Mouse (Mus musculus): Measurements from ENCODE around the gene Mcl1. TPM values are rescaled to one million over a fixed set of nuclear protein-coding genes. Genes with fewer than 3 reads are reported as not detected.

The Mcl1 gene
- polyA plus RNA-seq, 1 experiment from 2014 or later: 74.0 TPM

- H3K4me2 ChIP-seq: no peak overlapping the region
- no peak overlapping the region for H3K4me3 ChIP-seq (replicated peaks)
- no peaks in the 10 kb centered on the region for H3K4me1 ChIP-seq
These were observed 51.4 kb downstream of the Mcl1 start for GRCm38 (mm10) chr3:95709967-95710366.

More at GRCm38 (mm10) chr3:95709967-95710366, 51.4 kb downstream of the Mcl1 start:
- no peaks in the 10 kb centered on the region for H3K9me3 ChIP-seq
- ATAC-seq (ENCODE audit: low FRiP score): no peak
- no peak overlapping the region for H3K27ac ChIP-seq
- no peaks in the 10 kb centered on the region for H3K27me3 ChIP-seq
- H3K36me3 ChIP-seq (replicated peaks): no peaks in the 10 kb centered on the region
- H3K9ac ChIP-seq: no peak overlapping the region

Other genes starting within 250 kb of the Mcl1 start
- 31.2 and 32.6 TPM in 2 replicates for gene Arnt, start 224.4 kb upstream of the Mcl1 start, polyA plus RNA-seq (2016; fragmentation: Nextera tagmentation; extraction: Ambion mirVana)
- gene Ctsk, start 159.5 kb upstream of the Mcl1 start, polyA plus RNA-seq (2016; fragmentation: Nextera tagmentation; extraction: Ambion mirVana): 6.0 and 8.1 TPM in 2 replicates
- gene Ctss, start 132.0 kb upstream of the Mcl1 start, polyA plus RNA-seq (2016; fragmentation: Nextera tagmentation; extraction: Ambion mirVana): 6.2 and 6.5 TPM in 2 replicates
- gene Hormad1, start 99.1 kb upstream of the Mcl1 start, polyA plus RNA-seq (2016; fragmentation: Nextera tagmentation; extraction: Ambion mirVana): not detected in 2 replicates
- gene Golph3l, start 69.9 kb upstream of the Mcl1 start, polyA plus RNA-seq (2016; fragmentation: Nextera tagmentation; extraction: Ambion mirVana): 33.8 and 36.4 TPM in 2 replicates
- gene Ensa, start 33.8 kb upstream of the Mcl1 start, polyA plus RNA-seq (2016; fragmentation: Nextera tagmentation; extraction: Ambion mirVana): 102 and 104 TPM in 2 replicates
- 0.65 and 1.1 TPM in 2 replicates for gene Adamtsl4, start 29.1 kb downstream of the Mcl1 start, polyA plus RNA-seq (2016; fragmentation: Nextera tagmentation; extraction: Ambion mirVana)
- gene Ecm1, start 80.8 kb downstream of the Mcl1 start, polyA plus RNA-seq (2016; fragmentation: Nextera tagmentation; extraction: Ambion mirVana): 13.2 and 14.5 TPM in 2 replicates
- gene Tars2, start 101.4 kb downstream of the Mcl1 start, polyA plus RNA-seq (2016; fragmentation: Nextera tagmentation; extraction: Ambion mirVana): 50.1 and 53.3 TPM in 2 replicates
- gene Rprd2, start 160.1 kb downstream of the Mcl1 start, polyA plus RNA-seq (2016; fragmentation: Nextera tagmentation; extraction: Ambion mirVana): 29.1 and 31.0 TPM in 2 replicates
- 59.1 and 69.5 TPM in 2 replicates for gene Prpf3, start 197.1 kb downstream of the Mcl1 start, polyA plus RNA-seq (2016; fragmentation: Nextera tagmentation; extraction: Ambion mirVana)
- 328 and 348 TPM in 2 replicates for gene Mrps21, start 212.7 kb downstream of the Mcl1 start, polyA plus RNA-seq (2016; fragmentation: Nextera tagmentation; extraction: Ambion mirVana)
- gene Ciart, start 223.5 kb downstream of the Mcl1 start, polyA plus RNA-seq (2016; fragmentation: Nextera tagmentation; extraction: Ambion mirVana): 4.1 and 4.9 TPM in 2 replicates
- gene BC028528, start 233.2 kb downstream of the Mcl1 start, polyA plus RNA-seq (2016; fragmentation: Nextera tagmentation; extraction: Ambion mirVana): 8.4 and 10.1 TPM in 2 replicates
- gene Aph1a, start 235.2 kb downstream of the Mcl1 start, polyA plus RNA-seq (2016; fragmentation: Nextera tagmentation; extraction: Ambion mirVana): 32.2 and 37.5 TPM in 2 replicates
- gene Car14, start 245.9 kb downstream of the Mcl1 start, polyA plus RNA-seq (2016; fragmentation: Nextera tagmentation; extraction: Ambion mirVana): 26.3 and 32.1 TPM in 2 replicates